Mouse (Mus musculus): ENCODE data around the gene Csmd2. TPM values are rescaled to one million over a fixed set of nuclear protein-coding genes. Genes with fewer than 3 reads are reported as not detected.
"Not testable (repeated sequence)": the region's sequence is repeated elsewhere in the genome, so short reads cannot be mapped to it uniquely, and the experiment has no call there.

The Csmd2 gene
- polyA plus RNA-seq, 1 experiment from 2014 or later = not detected

- DNase-seq (no peak), ATAC-seq (no peak)
- no peaks in the 10 kb centered on the region for H3K4me1 ChIP-seq (ENCODE audit: insufficient read depth)
- no peaks in the 10 kb centered on the region for H3K36me3 ChIP-seq (replicated peaks; ENCODE audit: insufficient read depth, low read length)
- H3K27me3 ChIP-seq (ENCODE audit: insufficient read depth, low read length) = no peaks in the 10 kb centered on the region
- 63% methylated on average over 2 of the region's 2 CpGs for WGBS (ENCODE audit: insufficient replicate concordance)
- no peak overlapping the region for H3K27ac ChIP-seq (ENCODE audit: low read depth)
- H3K4me3 ChIP-seq (ENCODE audit: low read depth, low read length) = no peak overlapping the region
- no peaks in the 10 kb centered on the region for H3K9me3 ChIP-seq (ENCODE audit: low read length)
- H3K4me2 ChIP-seq (ENCODE audit: low read depth, low read length) = no peak overlapping the region
- TF ChIP-seq CTCF (IDR thresholded peaks at IDR 0.05; ENCODE audit: low read depth) = no peak
- no peak for TF ChIP-seq EP300 (IDR thresholded peaks at IDR 0.05; ENCODE audit: low read depth)
- no peak overlapping the region for H3K9ac ChIP-seq (replicated peaks)
Observed at GRCm38 (mm10) chr4:128019465-128019864, 31.8 kb downstream of the Csmd2 start.

DNA sequence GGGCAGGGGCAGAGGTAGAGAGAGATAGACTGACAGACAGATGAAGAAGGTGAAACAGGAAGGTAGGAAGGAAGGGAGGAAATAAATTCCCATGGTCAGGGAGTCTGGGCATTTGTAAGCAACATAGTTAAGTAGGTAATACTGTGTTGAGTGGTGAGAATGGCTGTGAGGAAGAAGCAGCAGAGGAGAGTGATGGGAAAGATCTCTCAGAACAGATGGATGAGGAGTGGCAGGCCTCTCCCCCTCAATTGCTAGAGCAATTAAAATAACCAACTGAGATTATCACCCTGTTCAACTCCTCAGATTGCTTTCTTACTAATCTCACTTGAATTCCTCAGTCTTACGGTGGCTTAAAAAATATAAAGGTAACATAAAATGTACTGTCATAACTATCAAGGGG, 40.6 kb downstream of the Csmd2 start:
- ATAC-seq = no peak
- no peak for TF ChIP-seq CTCF (IDR thresholded peaks at IDR 0.05; ENCODE audit: low read depth)
- TF ChIP-seq EP300 (IDR thresholded peaks at IDR 0.05; ENCODE audit: low read depth) = no peak
- Histone ChIP-seq H3K36me3 (replicated peaks; ENCODE audit: insufficient read depth, low read length) (no peaks in the 10 kb centered on the region), H3K4me2 (ENCODE audit: low read depth, low read length) (no peak overlapping the region), H3K4me1 (ENCODE audit: insufficient read depth) (no peaks in the 10 kb centered on the region), H3K9me3 (ENCODE audit: low read length) (no peaks in the 10 kb centered on the region), H3K27ac (ENCODE audit: low read depth) (no peak overlapping the region), H3K4me3 (ENCODE audit: low read depth, low read length) (no peak overlapping the region), H3K27me3 (ENCODE audit: insufficient read depth, low read length) (no peaks in the 10 kb centered on the region), H3K9ac (replicated peaks) (no peak overlapping the region)
- no peak for DNase-seq
- WGBS (ENCODE audit: insufficient replicate concordance) = 79% methylated on average over 1 of the region's 1 CpGs

DNA sequence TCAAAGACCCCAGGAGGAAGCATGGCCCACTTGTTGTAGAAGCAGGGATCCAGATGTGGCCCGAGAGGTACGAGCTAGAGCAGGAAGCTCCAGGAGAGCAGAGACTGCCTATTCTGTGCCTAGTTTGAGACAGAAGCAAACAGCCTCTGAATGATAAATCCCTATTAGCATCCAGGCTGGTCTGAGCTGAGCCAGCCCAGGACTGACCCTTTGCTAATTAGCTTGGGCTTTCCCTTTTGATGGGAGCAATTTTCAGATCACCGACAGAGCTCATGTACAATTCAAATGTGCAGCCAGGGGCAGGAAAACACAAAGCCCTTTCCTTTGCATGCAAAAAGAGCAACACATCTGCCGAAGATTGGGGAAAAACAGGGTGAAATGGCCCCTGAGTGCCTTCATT, 54.2 kb downstream of the Csmd2 start:
- ATAC-seq (no peak), DNase-seq (no peak)
- H3K27me3 ChIP-seq (ENCODE audit: insufficient read depth, low read length) = no peaks in the 10 kb centered on the region
- H3K4me2 ChIP-seq (ENCODE audit: low read depth, low read length) = no peak overlapping the region
- TF ChIP-seq CTCF (IDR thresholded peaks at IDR 0.05; ENCODE audit: low read depth) = no peak
- no peak overlapping the region for H3K9ac ChIP-seq (replicated peaks)
- 77% methylated on average over 4 of the region's 4 CpGs for WGBS (ENCODE audit: insufficient replicate concordance)
- no peaks in the 10 kb centered on the region for H3K36me3 ChIP-seq (replicated peaks; ENCODE audit: insufficient read depth, low read length)
- H3K4me3 ChIP-seq (ENCODE audit: low read depth, low read length) = no peak overlapping the region
- no peaks in the 10 kb centered on the region for H3K4me1 ChIP-seq (ENCODE audit: insufficient read depth)
- H3K27ac ChIP-seq (ENCODE audit: low read depth) = no peak overlapping the region
- H3K9me3 ChIP-seq (ENCODE audit: low read length) = no peaks in the 10 kb centered on the region

DNA sequence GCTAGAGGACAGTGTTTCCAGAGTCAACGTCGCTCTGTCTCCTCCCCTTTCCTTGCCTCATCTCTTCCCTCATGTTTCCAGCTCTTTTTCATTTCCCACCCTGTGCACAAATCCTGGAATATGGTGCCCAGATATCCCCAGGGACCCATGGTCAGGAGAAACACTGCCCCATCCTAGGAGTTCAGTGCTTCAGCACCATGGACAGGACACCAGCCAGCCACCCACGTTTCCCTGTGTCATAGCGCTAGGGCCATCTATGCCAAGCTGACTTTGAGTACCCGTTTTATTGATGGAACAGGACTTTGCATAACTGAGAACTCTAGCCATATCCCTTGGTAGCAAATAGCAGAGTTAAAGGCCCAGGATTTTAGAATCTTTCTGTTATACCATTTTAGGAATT, 55.0 kb downstream of the Csmd2 start:
- H3K27ac ChIP-seq (ENCODE audit: low read depth) = no peak overlapping the region
- no peak overlapping the region for H3K4me2 ChIP-seq (ENCODE audit: low read depth, low read length)
- DNase-seq = no peak
- H3K4me1 ChIP-seq (ENCODE audit: insufficient read depth) = no peaks in the 10 kb centered on the region
- whole genome bisulfite sequencing (ENCODE audit: insufficient replicate concordance) = 34% methylated on average over 5 of the region's 5 CpGs
- H3K4me3 ChIP-seq (ENCODE audit: low read depth, low read length) = no peak overlapping the region
- H3K9me3 ChIP-seq (ENCODE audit: low read length) = no peaks in the 10 kb centered on the region
- H3K9ac ChIP-seq (replicated peaks) = no peak overlapping the region
- no peak for ATAC-seq
- H3K36me3 ChIP-seq (replicated peaks; ENCODE audit: insufficient read depth, low read length) = no peaks in the 10 kb centered on the region
- H3K27me3 ChIP-seq (ENCODE audit: insufficient read depth, low read length) = no peaks in the 10 kb centered on the region
- TF ChIP-seq CTCF (IDR thresholded peaks at IDR 0.05; ENCODE audit: low read depth) = no peak
- TF ChIP-seq EP300 (IDR thresholded peaks at IDR 0.05; ENCODE audit: low read depth) = no peak

- no peak for TF ChIP-seq CTCF (IDR thresholded peaks at IDR 0.05; ENCODE audit: low read depth)
- DNase-seq (no peak), ATAC-seq (no peak)
- 62% methylated on average over 1 of the region's 1 CpGs for WGBS (ENCODE audit: insufficient replicate concordance)
- no peak overlapping the region for H3K4me2 ChIP-seq (ENCODE audit: low read depth, low read length)
- no peaks in the 10 kb centered on the region for H3K9me3 ChIP-seq (ENCODE audit: low read length)
- no peak overlapping the region for H3K27ac ChIP-seq (ENCODE audit: low read depth)
- no peak overlapping the region for H3K9ac ChIP-seq (replicated peaks)
- H3K4me3 ChIP-seq (ENCODE audit: low read depth, low read length) = no peak overlapping the region
- H3K4me1 ChIP-seq (ENCODE audit: insufficient read depth) = no peaks in the 10 kb centered on the region
- no peaks in the 10 kb centered on the region for H3K36me3 ChIP-seq (replicated peaks; ENCODE audit: insufficient read depth, low read length)
- no peaks in the 10 kb centered on the region for H3K27me3 ChIP-seq (ENCODE audit: insufficient read depth, low read length)
Observed at GRCm38 (mm10) chr4:128048716-128049115, 61.1 kb downstream of the Csmd2 start.

GRCm38 (mm10) chr4:128052701-128053100, 65.0 kb downstream of the Csmd2 start:
- no peak for TF ChIP-seq EP300 (IDR thresholded peaks at IDR 0.05; ENCODE audit: low read depth)
- no peak for TF ChIP-seq CTCF (IDR thresholded peaks at IDR 0.05; ENCODE audit: low read depth)
- H3K27me3 ChIP-seq (ENCODE audit: insufficient read depth, low read length) = no peaks in the 10 kb centered on the region
- WGBS (ENCODE audit: insufficient replicate concordance) = 69% methylated on average over 8 of the region's 8 CpGs
- ATAC-seq = no peak
- no peak for DNase-seq
- no peak overlapping the region for H3K27ac ChIP-seq (ENCODE audit: low read depth)
- H3K36me3 ChIP-seq (replicated peaks; ENCODE audit: insufficient read depth, low read length) = no peaks in the 10 kb centered on the region
- no peak overlapping the region for H3K9ac ChIP-seq (replicated peaks)
- H3K4me1 ChIP-seq (ENCODE audit: insufficient read depth) = no peaks in the 10 kb centered on the region
- H3K4me3 ChIP-seq (ENCODE audit: low read depth, low read length) = no peak overlapping the region
- H3K4me2 ChIP-seq (ENCODE audit: low read depth, low read length) = no peak overlapping the region
- H3K9me3 ChIP-seq (ENCODE audit: low read length) = no peaks in the 10 kb centered on the region

GRCm38 (mm10) chr4:128061274-128061673, 73.6 kb downstream of the Csmd2 start:
- WGBS (ENCODE audit: insufficient replicate concordance) = 58% methylated on average over 2 of the region's 2 CpGs
- H3K4me3 ChIP-seq (ENCODE audit: low read depth, low read length); H3K9me3 ChIP-seq (ENCODE audit: low read length); H3K36me3 ChIP-seq (replicated peaks; ENCODE audit: insufficient read depth, low read length); H3K27ac ChIP-seq (ENCODE audit: low read depth); H3K27me3 ChIP-seq (ENCODE audit: insufficient read depth, low read length); ATAC-seq; H3K4me1 ChIP-seq (ENCODE audit: insufficient read depth); H3K9ac ChIP-seq (replicated peaks); H3K4me2 ChIP-seq (ENCODE audit: low read depth, low read length); DNase-seq: not testable (repeated sequence)

Data from liver, postnatal 0 days (tissue).